Mouse (Mus musculus): ENCODE data around the gene Cpa4.

DNA sequence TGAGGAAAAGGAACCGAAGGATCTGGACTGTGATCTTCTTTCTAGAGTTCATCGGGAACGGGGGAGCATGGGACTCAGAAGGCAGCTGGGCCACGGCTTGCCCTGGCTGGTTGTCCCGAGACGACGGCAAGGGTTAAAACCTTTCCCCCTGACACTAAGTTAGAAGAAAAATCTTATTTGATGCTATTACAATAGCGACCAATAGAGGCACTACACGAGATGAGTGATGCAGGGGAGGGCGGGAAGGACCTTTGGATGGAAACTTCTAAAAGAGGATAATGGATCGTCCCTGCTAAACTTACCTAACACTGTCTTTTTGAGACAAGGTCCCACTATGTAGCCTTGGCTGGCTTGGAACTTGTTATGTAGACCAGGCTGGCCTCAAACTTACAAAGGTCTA, 47.8 kb upstream of the Cpa4 start:
- no peak for TF ChIP-seq EP300 (IDR thresholded peaks at IDR 0.05)
- peak; percentile 41 for TF ChIP-seq CTCF (IDR thresholded peaks at IDR 0.05)
